Mouse (Mus musculus) heart, adult 11 months (tissue): Measurements from ENCODE around the gene Ache.

Experiments
- DNase-seq: peaks from one replicate; pipeline ENCODE4 v3.0.0; 2022

The Ache gene

DNA sequence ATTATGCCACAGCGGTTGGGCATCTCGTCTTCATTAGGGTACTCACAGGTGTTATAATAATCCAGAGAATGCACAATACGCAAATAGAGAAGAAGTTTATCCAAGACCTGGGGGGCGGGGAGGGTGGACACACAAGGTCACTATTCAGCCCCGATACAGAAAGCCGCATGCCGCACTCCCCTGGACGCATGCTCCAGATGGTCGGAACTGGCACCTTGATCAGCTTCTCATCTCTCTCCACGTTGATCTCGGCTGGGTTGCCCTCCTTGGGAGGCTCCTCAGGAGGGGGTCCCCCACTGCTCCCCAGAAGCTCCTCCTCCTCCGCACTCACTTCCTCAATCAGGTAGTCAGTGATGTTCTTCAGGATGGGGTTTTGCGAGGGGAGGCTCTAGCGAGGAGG is 9.8 kb downstream of the Ache start:
- DNase-seq, result peak; percentile 92

DNA sequence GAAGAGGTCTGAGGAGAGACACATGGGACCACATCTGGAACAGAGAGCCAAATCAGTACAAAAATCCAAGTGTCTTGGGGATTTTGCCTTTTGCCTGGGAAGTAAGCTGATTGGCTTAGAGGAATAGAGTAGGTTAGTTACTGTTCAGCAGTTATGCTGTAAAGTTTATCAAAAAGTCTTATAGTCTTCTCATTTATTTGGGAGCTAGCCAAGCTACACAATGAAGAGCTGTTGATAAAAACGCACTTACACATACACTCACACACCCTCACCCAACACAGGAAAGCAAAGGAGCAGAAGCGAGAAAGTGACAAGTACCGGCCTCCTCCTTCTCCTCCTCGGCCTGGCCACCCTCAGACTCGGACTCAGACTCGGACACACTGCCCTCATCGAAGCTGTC is 11.9 kb downstream of the Ache start:
- DNase-seq, result no peak

DNA sequence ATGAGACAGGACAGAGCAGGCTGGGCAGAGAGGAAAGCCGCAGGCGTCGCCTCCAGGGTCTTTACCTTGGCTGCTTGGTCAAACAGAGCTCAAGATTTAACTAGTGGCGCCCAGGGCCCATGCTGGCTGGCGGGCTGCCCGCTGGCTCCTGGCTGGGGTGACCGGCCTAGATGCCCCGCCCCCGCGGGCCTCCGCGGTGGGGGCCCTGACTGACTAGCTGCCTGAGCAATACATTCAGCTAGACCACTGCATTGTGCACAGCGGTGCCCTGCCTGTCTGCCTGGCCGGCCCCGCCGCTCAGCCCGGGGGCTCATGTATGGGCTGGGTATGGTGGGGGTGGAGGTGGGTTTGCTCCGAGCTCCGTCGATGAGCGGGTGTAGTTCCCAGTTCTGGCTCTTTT is 13.9 kb downstream of the Ache start:
- peak; percentile 89 for DNase-seq

DNA sequence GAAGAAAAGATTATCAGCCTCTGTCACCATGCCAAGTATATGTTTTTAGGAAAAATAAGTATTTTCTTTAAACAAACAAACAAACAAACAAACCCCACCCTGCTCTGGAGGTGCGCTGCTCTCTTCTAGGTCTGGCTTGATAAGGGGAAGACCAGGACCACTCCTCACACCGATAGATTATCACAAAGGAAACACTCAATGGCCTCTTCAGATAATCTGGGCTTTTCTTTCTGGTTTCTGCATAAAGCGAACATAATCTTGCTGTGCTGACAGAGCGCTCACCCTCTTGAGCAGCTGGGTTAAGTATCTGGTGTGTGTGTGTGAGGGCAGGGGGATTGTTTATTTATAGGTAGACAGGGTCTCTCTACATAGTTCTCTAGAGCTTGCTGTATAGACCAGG is 16.3 kb downstream of the Ache start:
- DNase-seq, result no peak

- DNase-seq, result no peak
These were observed 16.8 kb downstream of the Ache start for GRCm38 (mm10) chr5:137304165-137304564.

- no peak for DNase-seq
These were observed 17.5 kb downstream of the Ache start for GRCm38 (mm10) chr5:137304816-137305215.

DNA sequence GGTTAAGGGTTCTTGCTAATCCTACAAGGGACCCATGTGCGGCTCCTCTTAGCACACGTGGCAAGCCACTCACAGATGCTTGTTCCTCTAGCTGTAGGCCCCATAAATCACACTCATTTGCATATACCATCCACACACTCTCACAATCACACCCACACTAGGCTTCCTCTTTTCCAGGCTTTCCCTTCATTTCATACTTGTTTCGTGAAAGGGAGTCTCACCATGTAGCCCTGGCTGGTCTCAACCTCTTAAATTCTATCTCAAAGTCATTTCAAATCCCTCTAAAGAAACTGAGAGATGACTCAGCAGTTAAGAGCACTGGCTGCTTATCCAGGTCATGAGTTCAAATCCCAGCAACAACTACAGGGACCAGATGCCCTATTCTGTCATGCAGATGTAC is 18.5 kb downstream of the Ache start:
- DNase-seq, result no peak

GRCm38 (mm10) chr5:137306439-137307005 is 19.2 kb downstream of the Ache start:
- no peak for DNase-seq

DNA sequence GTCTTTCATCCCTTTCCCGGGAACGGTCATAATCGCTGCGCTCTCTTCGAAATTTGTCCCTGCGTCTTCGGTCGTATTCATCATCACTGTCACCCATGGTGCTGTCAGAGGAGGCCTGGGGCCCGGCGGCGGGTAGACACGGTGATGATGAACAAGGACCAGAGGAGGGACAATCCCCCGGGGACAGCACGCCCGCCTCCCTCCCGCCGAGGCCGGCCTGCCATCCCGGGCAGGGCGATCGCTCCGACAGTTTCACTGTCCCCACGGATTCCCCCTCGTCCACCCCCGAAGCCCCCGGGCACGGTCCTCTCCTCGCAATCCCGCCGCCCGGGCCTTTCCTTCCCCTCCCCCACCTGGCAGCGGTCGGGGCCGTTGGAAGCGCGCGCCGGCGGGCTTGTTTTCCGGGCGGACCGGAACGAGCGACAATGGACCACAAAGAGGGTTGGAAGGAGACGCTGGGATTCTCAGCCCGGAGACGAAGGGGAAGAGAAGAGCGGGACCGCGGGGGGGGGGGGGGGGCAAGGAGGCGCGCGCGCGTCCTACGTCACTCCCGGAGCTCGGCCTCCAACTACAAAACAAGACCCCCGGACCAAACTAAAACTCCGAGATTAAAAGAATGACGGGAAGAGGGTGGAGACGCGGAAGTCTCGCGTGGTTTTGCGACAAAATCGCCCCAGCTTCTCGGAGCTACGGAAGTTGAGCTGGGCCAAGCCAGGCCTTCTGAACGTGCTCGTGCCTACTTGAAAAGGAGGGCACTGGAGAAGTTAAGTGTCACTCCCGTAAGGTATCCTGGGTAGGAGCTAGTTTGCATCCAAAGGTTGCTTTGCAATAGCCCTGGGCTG is 20.0 kb downstream of the Ache start, which contains the start of gene Srrt:
TSS of gene Srrt (minus strand) at position 604 of the 842 bp plus-strand sequence.
- DNase-seq, result peak; percentile 99

- no peak for DNase-seq
These were observed 21.0 kb downstream of the Ache start for GRCm38 (mm10) chr5:137308356-137308755.

DNA sequence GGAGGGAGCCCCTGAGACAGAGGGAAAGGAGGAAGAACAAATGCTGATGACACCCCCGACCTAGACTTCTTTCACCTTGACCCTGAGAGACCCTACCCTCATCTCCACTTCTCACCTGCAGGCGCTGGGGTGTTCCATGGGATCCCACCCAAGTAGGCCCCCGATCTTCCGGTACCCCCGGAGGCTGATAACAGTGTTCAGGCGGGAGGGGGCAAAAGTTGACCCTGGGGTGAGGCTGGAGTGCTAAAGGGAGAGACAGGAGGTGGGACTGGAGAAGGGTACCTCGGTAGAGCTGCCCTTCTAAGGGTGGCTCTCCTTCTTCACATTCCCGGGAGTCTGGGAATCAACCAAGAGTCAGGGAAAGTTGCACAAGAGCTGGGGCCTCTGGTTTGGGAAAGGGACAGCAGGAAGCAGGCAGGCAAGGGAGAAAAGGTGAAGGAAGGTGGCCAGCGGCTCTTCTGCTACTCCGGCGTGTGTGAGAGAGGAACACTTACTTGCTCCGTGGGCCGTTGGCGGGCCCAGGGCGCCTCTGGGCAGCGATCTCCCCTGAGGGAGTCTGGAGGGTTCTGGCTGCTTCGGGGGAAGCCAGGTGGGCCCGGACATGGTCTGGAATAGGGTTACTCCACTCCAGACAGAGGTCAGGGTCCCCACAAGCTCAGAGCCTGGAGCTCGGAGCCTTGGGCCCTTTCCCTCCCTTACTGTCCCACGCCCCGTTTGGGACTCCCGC is 26.3 kb downstream of the Ache start:
- peak; percentile 96 for DNase-seq

- peak; percentile 99 for DNase-seq
These were observed 27.1 kb downstream of the Ache start, which contains the start of gene Trip6 for GRCm38 (mm10) chr5:137314193-137315083. Gene Trip6 (minus strand): TSS chr5:137314404.

GRCm38 (mm10) chr5:137315084-137315903 is 28.0 kb downstream of the Ache start:
- DNase-seq, result peak; percentile 94

GRCm38 (mm10) chr5:137317361-137317760 is 30.0 kb downstream of the Ache start:
- DNase-seq, result no peak

DNA sequence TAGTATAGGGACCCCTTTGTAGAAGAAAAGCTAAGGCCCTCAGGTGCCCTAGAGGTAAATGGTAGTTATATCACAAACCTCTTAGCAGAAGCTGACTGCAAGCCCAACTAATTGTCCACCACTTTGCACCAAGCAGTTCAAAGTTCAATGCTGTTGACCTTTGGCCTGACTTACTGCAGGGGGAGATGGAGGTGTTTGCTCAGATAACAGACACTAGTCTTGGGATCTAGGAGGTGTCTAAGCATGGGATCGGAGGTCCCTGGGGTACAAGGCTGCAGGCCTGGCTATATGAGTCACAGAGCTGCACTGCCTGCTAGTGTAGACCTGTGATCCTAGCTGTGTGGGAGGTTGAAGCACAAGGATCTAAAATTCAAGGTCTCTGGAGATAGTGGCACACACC is 31.3 kb downstream of the Ache start:
- DNase-seq, result no peak

DNA sequence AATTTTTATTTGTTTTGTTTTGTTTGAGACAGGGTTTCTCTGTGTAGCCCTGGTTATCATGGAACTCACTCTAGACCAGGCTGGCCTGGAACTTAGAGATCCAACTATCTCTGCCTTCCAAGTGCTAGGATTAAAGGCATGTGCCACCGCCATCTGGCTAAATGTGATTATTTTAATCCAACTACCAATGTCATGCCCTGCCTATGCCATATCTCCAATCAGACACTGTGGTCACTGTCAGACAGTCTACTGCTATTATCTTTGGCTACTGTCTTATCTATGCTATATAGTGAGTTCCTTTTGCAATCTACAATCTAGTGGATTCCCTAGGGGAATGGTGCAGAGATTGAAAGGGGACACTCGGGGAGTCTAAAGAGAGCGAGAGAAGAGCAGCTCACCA is 33.7 kb downstream of the Ache start:
- DNase-seq, result no peak

GRCm38 (mm10) chr5:137330910-137331309 is 43.6 kb downstream of the Ache start:
- peak; percentile 90 for DNase-seq

GRCm38 (mm10) chr5:137332857-137333511 is 45.7 kb downstream of the Ache start:
- DNase-seq, result no peak

GRCm38 (mm10) chr5:137333512-137334174 is 46.3 kb downstream of the Ache start, which contains the start of gene Slc12a9:
Gene Slc12a9 (minus strand): TSS chr5:137333597.
- peak; percentile 99 for DNase-seq

DNA sequence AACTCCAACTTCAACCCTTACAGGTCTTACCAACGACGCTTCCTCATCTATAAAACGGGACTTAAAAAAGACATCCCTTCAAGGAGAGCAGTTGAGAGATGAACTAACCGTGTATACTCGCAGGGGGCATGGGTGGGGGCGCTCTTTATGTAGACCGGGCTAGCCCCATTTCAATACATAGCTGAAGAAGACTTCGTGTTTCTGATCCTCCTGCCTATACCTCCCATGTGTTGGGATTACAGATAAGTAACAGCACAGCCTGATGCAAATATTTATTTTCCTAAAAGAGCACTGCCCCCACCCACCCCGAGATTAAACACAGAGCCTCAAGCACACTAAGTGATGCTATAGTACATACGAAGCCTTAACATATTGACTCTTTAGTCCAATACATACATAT is 47.0 kb downstream of the Ache start:
- peak; percentile 83 for DNase-seq
